Mouse (Mus musculus) liver, postnatal 0 days (tissue): ENCODE results near the gene Gm20431.

Experiments
- CTCF ChIP-seq: sonication (generic); IDR thresholded peaks from 2 replicates; pipeline ENCODE4 v1.5.1; 2016; ENCODE audit warnings: antibody characterized with exemption, low read depth
- EP300 ChIP-seq: IDR thresholded peaks from 2 replicates; pipeline ENCODE4 v1.6.1; 2016; ENCODE audit warnings: antibody characterized with exemption, low read depth, mild to moderate bottlenecking

DNA sequence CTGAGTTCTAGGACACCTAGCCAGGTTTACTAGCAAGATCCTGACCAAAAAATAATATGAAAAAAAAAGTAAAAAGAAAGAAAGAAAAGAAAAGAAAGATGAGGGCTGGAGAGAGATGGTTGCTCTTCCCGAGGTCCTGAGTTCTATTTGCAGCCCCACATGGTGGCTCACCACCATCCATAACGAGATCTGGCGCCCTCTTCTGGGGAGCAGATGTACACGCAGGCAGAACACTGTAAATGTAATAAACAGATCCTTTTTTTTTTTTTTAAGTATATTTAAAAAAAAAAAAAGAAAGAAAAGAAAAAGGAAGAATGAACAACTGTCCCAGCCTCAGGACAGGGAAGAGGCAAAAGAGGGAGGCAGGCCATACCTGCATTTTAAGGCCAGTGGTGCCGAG lies 17.3 kb upstream of the Gm20431 start:
- no peak for TF ChIP-seq EP300
- TF ChIP-seq CTCF: peak; percentile 68
